Mouse (Mus musculus) ES-Bruce4 (cell line): ENCODE measurements around the gene Pdp2.

Source experiments
- CTCF ChIP-seq: IDR thresholded peaks from one replicate; pipeline ENCODE4 v1.8.1; 2011; ENCODE audit warnings: low read depth, low read length
- POLR2A ChIP-seq: IDR thresholded peaks from one replicate; pipeline ENCODE4 v1.8.1; 2011; ENCODE audit warnings: low read length; ENCODE audit not compliant: insufficient read depth

GRCm38 (mm10) chr8:104543440-104544045 is 47.7 kb upstream of the Pdp2 start:
- TF ChIP-seq POLR2A (no peak), CTCF (no peak)
